Mouse (Mus musculus): ENCODE results near the gene G3bp2. TPM values are rescaled to one million over a fixed set of nuclear protein-coding genes. Genes with fewer than 3 reads are reported as not detected.

G3bp2 gene
- polyA plus RNA-seq, 1 experiment from 2014 or later: 128 TPM

- no peaks in the 10 kb centered on the region for H3K36me3 ChIP-seq
- 0 out of 2 replicates have a peak overlapping the region, but pooled peaks have one; percentile 1 for H3K4me2 ChIP-seq
- H3K9me3 ChIP-seq (replicated peaks): no peaks in the 10 kb centered on the region
- ATAC-seq (replicated peaks; ENCODE audit: insufficient number of reproducible peaks, insufficient read depth, low FRiP score, low read depth): no peak
- H3K27me3 ChIP-seq: no peaks in the 10 kb centered on the region
- 20% methylated on average over 1 of the region's 1 CpGs for WGBS
- peaks cover 38% of the 10 kb centered on the region for H3K4me1 ChIP-seq (replicated peaks)
- H3K4me3 ChIP-seq: no peak overlapping the region
- peak overlapping the region; percentile 56 for H3K27ac ChIP-seq
- no peak overlapping the region for H3K9ac ChIP-seq
Measured at GRCm38 (mm10) chr5:92079304-92079703, 4.2 kb downstream of the G3bp2 start.

- Histone ChIP-seq H3K27me3 (no peaks in the 10 kb centered on the region), H3K36me3 (no peaks in the 10 kb centered on the region), H3K9ac (no peak overlapping the region), H3K4me2 (no peak overlapping the region), H3K4me1 (replicated peaks) (peaks cover 38% of the 10 kb centered on the region), H3K27ac (peak overlapping the region; percentile 56; the same call in 1 of the 2 replicates), H3K9me3 (replicated peaks) (no peaks in the 10 kb centered on the region), H3K4me3 (no peak overlapping the region)
- no peak for ATAC-seq (replicated peaks; ENCODE audit: insufficient number of reproducible peaks, insufficient read depth, low FRiP score, low read depth)
Measured at GRCm38 (mm10) chr5:92078751-92079150, 4.8 kb downstream of the G3bp2 start.

- Histone ChIP-seq H3K27ac (no peak overlapping the region), H3K9ac (no peak overlapping the region), H3K4me1 (replicated peaks) (peaks cover 31% of the 10 kb centered on the region), H3K4me2 (no peak overlapping the region), H3K27me3 (no peaks in the 10 kb centered on the region), H3K9me3 (replicated peaks) (no peaks in the 10 kb centered on the region), H3K36me3 (peaks cover 2% of the 10 kb centered on the region; the same call in 1 of the 2 replicates), H3K4me3 (no peak overlapping the region)
- ATAC-seq (replicated peaks; ENCODE audit: insufficient number of reproducible peaks, insufficient read depth, low FRiP score, low read depth): no peak
- WGBS: 79% methylated on average over 1 of the region's 1 CpGs
Measured at GRCm38 (mm10) chr5:92076273-92076672, 7.2 kb downstream of the G3bp2 start.

- H3K9ac ChIP-seq: no peak overlapping the region
- H3K27ac ChIP-seq: no peak overlapping the region
- H3K4me2 ChIP-seq: no peak overlapping the region
- peaks cover 14% of the 10 kb centered on the region for H3K4me1 ChIP-seq (replicated peaks)
- ATAC-seq (replicated peaks; ENCODE audit: insufficient number of reproducible peaks, insufficient read depth, low FRiP score, low read depth): no peak
- H3K4me3 ChIP-seq: no peak overlapping the region
- no peaks in the 10 kb centered on the region for H3K27me3 ChIP-seq
- no peaks in the 10 kb centered on the region for H3K9me3 ChIP-seq (replicated peaks)
- H3K36me3 ChIP-seq: peaks cover 8% of the 10 kb centered on the region
- 84% methylated on average over 14 of the region's 14 CpGs for WGBS
Measured at GRCm38 (mm10) chr5:92074061-92074460, 9.5 kb downstream of the G3bp2 start.

- Histone ChIP-seq H3K4me3 (no peak overlapping the region), H3K27me3 (no peaks in the 10 kb centered on the region), H3K9me3 (replicated peaks) (no peaks in the 10 kb centered on the region), H3K36me3 (peaks cover 55% of the 10 kb centered on the region), H3K9ac (no peak overlapping the region), H3K27ac (no peak overlapping the region), H3K4me1 (replicated peaks) (no peaks in the 10 kb centered on the region), H3K4me2 (no peak overlapping the region)
- ATAC-seq (replicated peaks; ENCODE audit: insufficient number of reproducible peaks, insufficient read depth, low FRiP score, low read depth): no peak
- WGBS: 96% methylated on average over 2 of the region's 2 CpGs
Measured at GRCm38 (mm10) chr5:92063192-92063591, 20.3 kb downstream of the G3bp2 start.

GRCm38 (mm10) chr5:92052866-92053265 is 30.7 kb downstream of the G3bp2 start:
- Histone ChIP-seq H3K4me1 (replicated peaks) (no peaks in the 10 kb centered on the region), H3K9ac (no peak overlapping the region), H3K36me3 (peaks cover 58% of the 10 kb centered on the region), H3K27ac (no peak overlapping the region), H3K4me2 (no peak overlapping the region), H3K27me3 (no peaks in the 10 kb centered on the region), H3K9me3 (replicated peaks) (no peaks in the 10 kb centered on the region), H3K4me3 (no peak overlapping the region)
- no peak for ATAC-seq (replicated peaks; ENCODE audit: insufficient number of reproducible peaks, insufficient read depth, low FRiP score, low read depth)
- 93% methylated on average over 6 of the region's 6 CpGs for WGBS

- no peak overlapping the region for H3K4me3 ChIP-seq
- H3K4me2 ChIP-seq: no peak overlapping the region
- ATAC-seq (replicated peaks; ENCODE audit: insufficient number of reproducible peaks, insufficient read depth, low FRiP score, low read depth): no peak
- no peaks in the 10 kb centered on the region for H3K27me3 ChIP-seq
- no peak overlapping the region for H3K9ac ChIP-seq
- H3K9me3 ChIP-seq (replicated peaks): no peaks in the 10 kb centered on the region
- WGBS: 87% methylated on average over 3 of the region's 3 CpGs
- no peaks in the 10 kb centered on the region for H3K4me1 ChIP-seq (replicated peaks)
- peaks cover 34% of the 10 kb centered on the region for H3K36me3 ChIP-seq
- no peak overlapping the region for H3K27ac ChIP-seq
Measured at GRCm38 (mm10) chr5:92050419-92050818, 33.1 kb downstream of the G3bp2 start.

GRCm38 (mm10) chr5:92043783-92044182 is 39.7 kb downstream of the G3bp2 start, which contains the start of gene Cdkl2:
TSS of gene Cdkl2 (minus strand) at chr5:92043883.
- no peaks in the 10 kb centered on the region for H3K36me3 ChIP-seq
- H3K4me3 ChIP-seq: peak within 1 kb of the TSS; percentile 72
- 0 out of 2 replicates have a peak within 1 kb of the TSS, but pooled peaks have one; percentile 22 for H3K27ac ChIP-seq
- H3K27me3 ChIP-seq: peaks cover 9% of the 10 kb centered on the region
- peak within 1 kb of the TSS; percentile 47 for H3K9ac ChIP-seq
- ATAC-seq (replicated peaks; ENCODE audit: insufficient number of reproducible peaks, insufficient read depth, low FRiP score, low read depth): no peak
- H3K4me2 ChIP-seq: peak within 1 kb of the TSS; percentile 77
- WGBS: 76% methylated on average over 4 of the region's 4 CpGs
- no peaks in the 10 kb centered on the region for H3K9me3 ChIP-seq (replicated peaks)
- peaks cover 3% of the 10 kb centered on the region; the same call in 1 of the 2 replicates for H3K4me1 ChIP-seq (replicated peaks)

GRCm38 (mm10) chr5:92042377-92043348 is 40.9 kb downstream of the G3bp2 start:
- under 1% methylated on average over 68 of the region's 68 CpGs for whole genome bisulfite sequencing
- peaks cover 9% of the 10 kb centered on the region for H3K27me3 ChIP-seq
- H3K36me3 ChIP-seq: no peaks in the 10 kb centered on the region
- H3K4me1 ChIP-seq (replicated peaks): peaks cover 3% of the 10 kb centered on the region; the same call in 1 of the 2 replicates
- H3K4me3 ChIP-seq: peak overlapping the region; percentile 72
- H3K4me2 ChIP-seq: peak overlapping the region; percentile 77
- ATAC-seq (replicated peaks; ENCODE audit: insufficient number of reproducible peaks, insufficient read depth, low FRiP score, low read depth): peak; percentile 98
- H3K9ac ChIP-seq: peak overlapping the region; percentile 47
- H3K27ac ChIP-seq: 0 out of 2 replicates have a peak overlapping the region, but pooled peaks have one; percentile 22
- no peaks in the 10 kb centered on the region for H3K9me3 ChIP-seq (replicated peaks)

- no peaks in the 10 kb centered on the region for H3K4me1 ChIP-seq (replicated peaks)
- WGBS: 43% methylated on average over 2 of the region's 2 CpGs
- no peak overlapping the region for H3K4me2 ChIP-seq
- no peaks in the 10 kb centered on the region for H3K36me3 ChIP-seq
- H3K4me3 ChIP-seq: no peak overlapping the region
- no peak for ATAC-seq (replicated peaks; ENCODE audit: insufficient number of reproducible peaks, insufficient read depth, low FRiP score, low read depth)
- H3K9me3 ChIP-seq (replicated peaks): no peaks in the 10 kb centered on the region
- H3K9ac ChIP-seq: no peak overlapping the region
- no peak overlapping the region for H3K27ac ChIP-seq
- H3K27me3 ChIP-seq: no peaks in the 10 kb centered on the region
Measured at GRCm38 (mm10) chr5:92019960-92020359, 63.6 kb downstream of the G3bp2 start.

GRCm38 (mm10) chr5:92011756-92012155 is 71.8 kb downstream of the G3bp2 start:
- no peak for ATAC-seq (replicated peaks; ENCODE audit: insufficient number of reproducible peaks, insufficient read depth, low FRiP score, low read depth)
- no peaks in the 10 kb centered on the region for H3K9me3 ChIP-seq (replicated peaks)
- no peaks in the 10 kb centered on the region for H3K4me1 ChIP-seq (replicated peaks)
- H3K36me3 ChIP-seq: no peaks in the 10 kb centered on the region
- no peaks in the 10 kb centered on the region for H3K27me3 ChIP-seq
- no peak overlapping the region for H3K4me3 ChIP-seq
- H3K9ac ChIP-seq: no peak overlapping the region
- H3K4me2 ChIP-seq: no peak overlapping the region
- 52% methylated on average over 7 of the region's 7 CpGs for WGBS
- no peak overlapping the region for H3K27ac ChIP-seq
